Mouse (Mus musculus) ES-E14 (cell line): ENCODE data around the gene Tma7.

Experiments
- CHD2 ChIP-seq: IDR thresholded peaks from 2 replicates; pipeline ENCODE4 v1.6.1; 2014; ENCODE audit warnings: mild to moderate bottlenecking, low read depth, low read length, inconsistent platforms
- MAFK ChIP-seq: IDR thresholded peaks from 2 replicates; pipeline ENCODE4 v1.6.1; 2014; ENCODE audit warnings: mild to moderate bottlenecking, low read depth, low read length, inconsistent platforms; ENCODE audit not compliant: insufficient read depth
- ZC3H11A ChIP-seq: IDR thresholded peaks from 2 replicates; pipeline ENCODE4 v1.6.1; 2012; ENCODE audit warnings: low read depth, mild to moderate bottlenecking, inconsistent platforms, low read length, borderline replicate concordance
- ZNF384 ChIP-seq: IDR thresholded peaks from 2 replicates; pipeline ENCODE4 v1.6.1; 2012; ENCODE audit warnings: low read depth, low read length, inconsistent platforms

- TF ChIP-seq MAFK, result no peak
- TF ChIP-seq CHD2, result no peak
- no peak for TF ChIP-seq ZNF384
- no peak for TF ChIP-seq ZC3H11A
These were observed 32.5 kb upstream of the Tma7 start for GRCm38 (mm10) chr9:109114871-109115270.
